Mouse (Mus musculus) myocyte (in vitro differentiated cells): ENCODE measurements around the gene R3hcc1l. TPM values are rescaled to one million over a fixed set of nuclear protein-coding genes. Genes with fewer than 3 reads are reported as not detected.

Experiments
- H3K27me3 ChIP-seq: one replicate; pipeline ENCODE4 v1.6.1; 2011; ENCODE audit not compliant: control insufficient read depth, insufficient read depth, insufficient read length
- H3K36me3 ChIP-seq: one replicate; pipeline ENCODE4 v1.6.1; 2011; ENCODE audit not compliant: control insufficient read depth, insufficient read depth
- H3K4me2 ChIP-seq: one replicate; pipeline ENCODE4 v1.6.1; 2011; ENCODE audit warnings: low read depth, control low read depth
- H3K4me3 ChIP-seq: one replicate; pipeline ENCODE4 v1.5.1; 2011; ENCODE audit warnings: mild to moderate bottlenecking, control low read depth, moderate library complexity
- H3K79me2 ChIP-seq: one replicate; pipeline ENCODE4 v1.6.1; 2011; ENCODE audit not compliant: control insufficient read depth, insufficient read depth
- H3ac ChIP-seq: one replicate; pipeline ENCODE4 v1.6.1; 2011; ENCODE audit not compliant: control insufficient read depth, insufficient read length
- CEBPB ChIP-seq: IDR thresholded peaks from 2 replicates; pipeline ENCODE4 v1.6.1; 2011; ENCODE audit warnings: mild to moderate bottlenecking, moderate library complexity; ENCODE audit not compliant: poor library complexity, insufficient read depth, severe bottlenecking
- E2F4 ChIP-seq: IDR thresholded peaks from one replicate; pipeline ENCODE4 v1.6.1; 2011; ENCODE audit warnings: mild to moderate bottlenecking, control low read depth, moderate library complexity; ENCODE audit not compliant: insufficient read depth
- MAX ChIP-seq: IDR thresholded peaks from one replicate; pipeline ENCODE4 v1.6.1; 2011; ENCODE audit warnings: low read depth, mild to moderate bottlenecking, control low read depth
- MYOD1 ChIP-seq, 3 experiments: IDR thresholded peaks; one replicate each; pipeline ENCODE4 v1.6.1; 2011; ENCODE audit warnings: control low read depth in 2 of 3, low read depth in 2 of 3, mild to moderate bottlenecking in 2 of 3, moderate library complexity in 1 of 3; ENCODE audit not compliant: insufficient read length in 2 of 3, control insufficient read depth in 1 of 3
- MYOG ChIP-seq, 3 experiments: IDR thresholded peaks; one replicate each; pipeline ENCODE4 v1.6.1; 2011; ENCODE audit warnings: control low read depth in 2 of 3, low read depth in 2 of 3, mild to moderate bottlenecking in 2 of 3; ENCODE audit not compliant: insufficient read length in 2 of 3, control insufficient read depth in 1 of 3, insufficient read depth in 1 of 3
- POLR2A ChIP-seq: IDR thresholded peaks from one replicate; pipeline ENCODE4 v1.6.1; 2011; ENCODE audit warnings: low read depth, mild to moderate bottlenecking, control low read depth, moderate library complexity; ENCODE audit not compliant: insufficient read length
- POLR2AphosphoS2 ChIP-seq: IDR thresholded peaks from one replicate; pipeline ENCODE4 v1.6.1; 2011; ENCODE audit warnings: low read depth, control low read depth; ENCODE audit not compliant: insufficient read length
- REST ChIP-seq: IDR thresholded peaks from one replicate; pipeline ENCODE4 v1.6.1; 2011; ENCODE audit warnings: mild to moderate bottlenecking, control low read depth, moderate library complexity; ENCODE audit not compliant: insufficient read depth, insufficient read length
- SRF ChIP-seq: IDR thresholded peaks from one replicate; pipeline ENCODE4 v1.6.1; 2011; ENCODE audit warnings: low read depth; ENCODE audit not compliant: control insufficient read depth, insufficient read length
- TCF12 ChIP-seq: IDR thresholded peaks from one replicate; pipeline ENCODE4 v1.6.1; 2011; ENCODE audit warnings: mild to moderate bottlenecking, control low read depth; ENCODE audit not compliant: poor library complexity, insufficient read depth, severe bottlenecking
- TCF3 ChIP-seq: IDR thresholded peaks from one replicate; pipeline ENCODE4 v1.6.1; 2011; ENCODE audit warnings: low read depth, control low read depth; ENCODE audit not compliant: insufficient read length
- USF1 ChIP-seq: IDR thresholded peaks from one replicate; pipeline ENCODE4 v1.6.1; 2011; ENCODE audit warnings: low read depth, mild to moderate bottlenecking, control low read depth, moderate library complexity
- polyA plus RNA-seq: library from polyadenylated mRNA; unstranded; fragments of >200 nt; fragmentation: generic; extraction: Trizol; gene quantifications from one replicate; pipeline ENCODE4 v1.2.1, GENCODE M21; 2012; ENCODE audit warnings: missing spikeins

R3hcc1l gene
- polyA plus RNA-seq, 1 experiment, result 3.8 TPM

DNA sequence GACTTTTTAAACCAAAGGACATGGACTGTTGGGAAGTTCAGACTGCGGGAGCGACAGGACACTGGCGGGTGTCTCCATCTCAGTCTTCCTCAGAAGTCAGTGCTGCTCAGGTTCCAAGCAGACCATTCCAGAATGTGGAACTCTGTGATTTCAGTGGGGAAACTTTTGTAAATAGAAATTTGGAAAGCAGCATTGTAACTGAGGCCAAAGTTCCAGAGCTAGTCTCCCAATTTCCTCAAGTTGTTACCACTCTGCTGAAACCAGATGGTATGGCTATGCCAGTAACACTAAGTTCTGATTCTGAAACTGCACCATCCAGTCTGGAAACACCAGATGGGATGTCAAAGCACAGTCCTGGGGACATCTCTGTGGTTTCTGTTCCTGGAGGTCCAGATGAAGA, 44.4 kb downstream of the R3hcc1l start:
- TF ChIP-seq USF1 (no peak), MYOG (IDR thresholded peaks at IDR 0.05; ENCODE audit: control insufficient read depth in 1 of 3, insufficient read depth in 1 of 3, insufficient read length in 2 of 3, low read depth in 2 of 3) (no peak), POLR2AphosphoS2 (no peak), MYOD1 (IDR thresholded peaks at IDR 0.05; ENCODE audit: control insufficient read depth in 1 of 3, insufficient read length in 2 of 3, low read depth in 2 of 3) (no peak), TCF12 (no peak)
- no peaks in the 10 kb centered on the region for H3K27me3 ChIP-seq
- no peak overlapping the region for H3ac ChIP-seq

DNA sequence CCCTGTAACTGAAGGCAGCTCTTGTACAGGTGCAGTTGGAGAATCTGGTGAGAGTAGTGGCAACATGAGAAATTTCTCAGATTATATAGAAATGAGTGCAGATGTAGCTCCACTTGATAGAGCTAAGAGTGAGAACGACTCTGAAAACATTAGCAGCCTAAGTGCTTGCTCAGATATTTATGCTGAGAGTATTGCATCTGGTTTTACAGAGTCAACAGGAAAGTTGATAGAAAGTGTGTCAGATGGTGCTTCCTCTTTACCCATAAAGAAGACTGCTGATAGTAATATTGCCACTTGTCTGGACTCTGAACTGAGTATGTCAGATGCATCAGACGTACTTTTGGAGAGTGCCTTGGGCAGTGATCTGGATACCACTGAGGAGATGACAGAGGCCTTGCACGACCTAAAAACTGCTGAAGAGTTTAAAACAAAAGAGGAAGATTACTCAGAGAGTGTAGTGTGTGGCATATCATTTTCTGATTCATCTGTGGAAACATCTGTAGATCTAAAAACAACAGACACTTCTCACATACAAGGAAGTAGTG, 45.2 kb downstream of the R3hcc1l start:
- Histone ChIP-seq H3K36me3 (no peaks in the 10 kb centered on the region), H3K4me2 (no peak overlapping the region), H3K4me3 (no peak overlapping the region), H3K79me2 (peaks cover 24% of the 10 kb centered on the region), H3K27me3 (no peaks in the 10 kb centered on the region), H3ac (no peak overlapping the region)
- TF ChIP-seq MYOG (IDR thresholded peaks at IDR 0.05; ENCODE audit: control insufficient read depth in 1 of 3, insufficient read depth in 1 of 3, insufficient read length in 2 of 3, low read depth in 2 of 3) (no peak), SRF (no peak)

More for the DNA sequence above, 44.4 kb downstream of the R3hcc1l start:
- Histone ChIP-seq H3K4me2 (no peak overlapping the region), H3K36me3 (no peaks in the 10 kb centered on the region), H3K79me2 (peaks cover 19% of the 10 kb centered on the region), H3K4me3 (no peak overlapping the region)

GRCm38 (mm10) chr19:42566283-42567019, 47.9 kb downstream of the R3hcc1l start:
- Histone ChIP-seq H3K36me3 (no peaks in the 10 kb centered on the region), H3K79me2 (peaks cover 14% of the 10 kb centered on the region), H3ac (no peak overlapping the region), H3K27me3 (no peaks in the 10 kb centered on the region), H3K4me3 (no peak overlapping the region), H3K4me2 (no peak overlapping the region)
- TF ChIP-seq POLR2AphosphoS2 (no peak), E2F4 (no peak), POLR2A (no peak)

GRCm38 (mm10) chr19:42567020-42567419, 48.5 kb downstream of the R3hcc1l start:
- Histone ChIP-seq H3K4me3 (no peak overlapping the region), H3K27me3 (no peaks in the 10 kb centered on the region), H3K4me2 (no peak overlapping the region), H3K79me2 (peaks cover 11% of the 10 kb centered on the region), H3K36me3 (no peaks in the 10 kb centered on the region), H3ac (no peak overlapping the region)
- TF ChIP-seq E2F4 (no peak), MYOD1 (IDR thresholded peaks at IDR 0.05; ENCODE audit: control insufficient read depth in 1 of 3, insufficient read length in 2 of 3, low read depth in 2 of 3) (no peak), MAX (no peak), TCF3 (no peak), SRF (no peak), CEBPB (no peak), TCF12 (no peak), REST (no peak), USF1 (no peak), POLR2AphosphoS2 (no peak), MYOG (IDR thresholded peaks at IDR 0.05; ENCODE audit: control insufficient read depth in 1 of 3, insufficient read depth in 1 of 3, insufficient read length in 2 of 3, low read depth in 2 of 3) (no peak), POLR2A (no peak)

- Histone ChIP-seq H3K4me2 (no peak overlapping the region), H3K27me3 (no peaks in the 10 kb centered on the region), H3K4me3 (no peak overlapping the region), H3ac (no peak overlapping the region), H3K36me3 (no peaks in the 10 kb centered on the region), H3K79me2 (peaks cover 11% of the 10 kb centered on the region)
- TF ChIP-seq MAX, result no peak
Observed at GRCm38 (mm10) chr19:42569076-42569475, 50.5 kb downstream of the R3hcc1l start.

GRCm38 (mm10) chr19:42571291-42571690, 52.7 kb downstream of the R3hcc1l start:
- Histone ChIP-seq H3K4me3 (no peak overlapping the region), H3ac (no peak overlapping the region), H3K79me2 (peaks cover 11% of the 10 kb centered on the region), H3K4me2 (no peak overlapping the region), H3K36me3 (no peaks in the 10 kb centered on the region), H3K27me3 (no peaks in the 10 kb centered on the region)
- TF ChIP-seq MYOG (IDR thresholded peaks at IDR 0.05; ENCODE audit: control insufficient read depth in 1 of 3, insufficient read depth in 1 of 3, insufficient read length in 2 of 3, low read depth in 2 of 3) (no peak), MAX (no peak), REST (no peak)
